Mouse (Mus musculus): ENCODE measurements around the gene Fadd. TPM values are rescaled to one million over a fixed set of nuclear protein-coding genes. Genes with fewer than 3 reads are reported as not detected.

Gene Fadd
- polyA plus RNA-seq, 1 experiment, result 10.3 TPM

DNA sequence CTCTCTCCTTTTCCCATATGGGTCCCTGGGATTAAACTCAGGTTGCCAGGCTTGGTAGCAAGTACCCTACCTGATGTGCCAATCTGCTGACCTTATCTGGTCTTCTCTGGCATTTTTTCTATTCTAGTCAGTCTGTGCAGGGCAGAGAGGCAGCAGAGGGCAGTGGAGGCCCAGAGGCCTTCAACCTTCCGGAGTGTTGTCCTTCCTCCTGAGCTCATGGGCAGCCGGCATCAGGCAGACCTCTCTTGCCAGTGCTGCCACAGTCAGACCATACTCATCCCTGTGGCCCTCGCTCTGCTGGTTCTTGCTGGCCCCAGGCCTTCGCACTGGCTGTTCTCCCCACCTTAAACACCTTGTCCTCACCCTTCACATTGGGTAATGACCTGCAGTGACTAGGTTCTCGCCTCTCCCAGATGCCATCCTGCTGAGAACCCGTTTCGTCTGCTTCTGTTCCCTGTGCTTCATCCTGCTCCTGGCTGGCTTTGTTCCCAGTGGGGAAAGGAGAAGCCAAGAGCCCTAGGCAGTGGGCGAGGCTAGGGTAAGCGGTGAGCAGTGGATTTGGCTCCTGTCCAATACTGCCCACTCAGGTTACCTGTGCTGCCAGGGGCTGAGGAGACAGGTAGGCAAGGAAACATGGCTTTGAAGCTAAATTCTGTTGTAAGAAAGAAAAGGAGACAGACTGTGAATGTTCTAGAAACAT lies 18.7 kb downstream of the Fadd start:
- Histone ChIP-seq H3K4me3 (ENCODE audit: insufficient read depth, poor library complexity, severe bottlenecking) (no peak overlapping the region), H3K79me2 (ENCODE audit: control insufficient read depth, insufficient read depth) (no peaks in the 10 kb centered on the region), H3K27me3 (ENCODE audit: control insufficient read depth, insufficient read depth, insufficient read length) (no peaks in the 10 kb centered on the region), H3K36me3 (ENCODE audit: control insufficient read depth, insufficient read depth) (no peaks in the 10 kb centered on the region), H3K79me3 (ENCODE audit: low read depth) (no peaks in the 10 kb centered on the region), H3ac (ENCODE audit: control insufficient read depth, insufficient read length, low read depth) (no peak overlapping the region)
- TF ChIP-seq USF1 (IDR thresholded peaks at IDR 0.05; ENCODE audit: low read depth) (no peak), CEBPB (IDR thresholded peaks at IDR 0.05; ENCODE audit: low read depth) (no peak), FOSL1 (IDR thresholded peaks at IDR 0.05; ENCODE audit: insufficient read depth, low read length, poor library complexity, severe bottlenecking) (no peak), MYOD1 (IDR thresholded peaks at IDR 0.05; ENCODE audit: control insufficient read depth, insufficient read length, low read depth) (no peak), MYOG (IDR thresholded peaks at IDR 0.05; ENCODE audit: control insufficient read depth, extremely low read depth, insufficient read length) (no peak), CTCF (IDR thresholded peaks at IDR 0.05; ENCODE audit: control insufficient read depth, insufficient read depth, insufficient read length) (no peak), MAX (IDR thresholded peaks at IDR 0.05) (no peak)

DNA sequence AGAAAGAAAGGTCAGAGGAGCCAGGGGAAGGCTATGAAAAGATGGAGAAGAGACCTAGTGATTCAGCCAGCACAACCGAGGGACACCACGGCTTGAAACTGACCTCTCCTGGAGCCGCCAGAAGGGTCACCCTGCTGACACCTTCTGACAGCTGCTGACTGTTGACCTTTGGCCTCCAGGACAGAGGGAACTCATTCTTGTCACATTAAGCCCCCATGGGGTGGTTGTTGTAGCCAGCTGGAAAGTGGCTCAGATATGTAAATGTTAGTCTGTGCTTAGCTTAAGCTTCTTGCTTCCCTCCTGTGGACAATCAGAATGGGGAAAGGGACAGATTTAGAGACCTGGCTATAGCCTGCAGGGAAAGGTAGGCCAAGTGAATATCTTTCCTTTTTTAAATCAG lies 20.2 kb downstream of the Fadd start:
- TF ChIP-seq USF1 (IDR thresholded peaks at IDR 0.05; ENCODE audit: low read depth) (no peak), MYOG (IDR thresholded peaks at IDR 0.05; ENCODE audit: control insufficient read depth, extremely low read depth, insufficient read length) (no peak), CEBPB (IDR thresholded peaks at IDR 0.05; ENCODE audit: low read depth) (no peak), FOSL1 (IDR thresholded peaks at IDR 0.05; ENCODE audit: insufficient read depth, low read length, poor library complexity, severe bottlenecking) (no peak), MAX (IDR thresholded peaks at IDR 0.05) (no peak), MYOD1 (IDR thresholded peaks at IDR 0.05; ENCODE audit: control insufficient read depth, insufficient read length, low read depth) (no peak), CTCF (IDR thresholded peaks at IDR 0.05; ENCODE audit: control insufficient read depth, insufficient read depth, insufficient read length) (no peak)
- Histone ChIP-seq H3K27me3 (ENCODE audit: control insufficient read depth, insufficient read depth, insufficient read length) (no peaks in the 10 kb centered on the region), H3K4me3 (ENCODE audit: insufficient read depth, poor library complexity, severe bottlenecking) (no peak overlapping the region), H3K36me3 (ENCODE audit: control insufficient read depth, insufficient read depth) (no peaks in the 10 kb centered on the region), H3K79me3 (ENCODE audit: low read depth) (no peaks in the 10 kb centered on the region), H3K79me2 (ENCODE audit: control insufficient read depth, insufficient read depth) (no peaks in the 10 kb centered on the region), H3ac (ENCODE audit: control insufficient read depth, insufficient read length, low read depth) (no peak overlapping the region)

DNA sequence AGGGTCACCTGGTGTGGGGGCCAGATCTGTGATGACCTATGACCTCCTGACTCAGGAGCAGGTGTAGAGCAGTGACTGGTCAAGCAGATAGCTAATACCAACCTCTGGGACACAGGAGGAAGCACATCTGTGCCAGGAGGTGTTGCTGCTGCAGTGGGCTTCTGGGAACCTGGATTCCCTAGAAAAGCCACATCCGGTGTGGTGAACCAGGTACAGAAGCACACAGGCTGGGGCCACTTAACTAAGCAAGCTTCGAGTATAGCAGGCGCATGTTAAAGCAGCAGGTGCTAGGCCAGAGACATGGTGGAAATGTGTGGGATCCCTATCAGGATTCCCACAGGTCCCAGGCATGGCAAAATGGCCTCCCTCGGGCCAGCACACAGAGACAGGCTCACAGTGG lies 21.7 kb downstream of the Fadd start:
- no peak for TF ChIP-seq CEBPB (IDR thresholded peaks at IDR 0.05; ENCODE audit: low read depth)
- no peak for TF ChIP-seq MYOD1 (IDR thresholded peaks at IDR 0.05; ENCODE audit: control insufficient read depth, insufficient read length, low read depth)
- no peak for TF ChIP-seq FOSL1 (IDR thresholded peaks at IDR 0.05; ENCODE audit: insufficient read depth, low read length, poor library complexity, severe bottlenecking)
- TF ChIP-seq MAX (IDR thresholded peaks at IDR 0.05), result no peak
- no peak for TF ChIP-seq CTCF (IDR thresholded peaks at IDR 0.05; ENCODE audit: control insufficient read depth, insufficient read depth, insufficient read length)
- no peak for TF ChIP-seq USF1 (IDR thresholded peaks at IDR 0.05; ENCODE audit: low read depth)
- no peak for TF ChIP-seq MYOG (IDR thresholded peaks at IDR 0.05; ENCODE audit: control insufficient read depth, extremely low read depth, insufficient read length)
- H3ac ChIP-seq (ENCODE audit: control insufficient read depth, insufficient read length, low read depth), result no peak overlapping the region
- H3K79me3 ChIP-seq (ENCODE audit: low read depth), result no peaks in the 10 kb centered on the region
- no peak overlapping the region for H3K4me3 ChIP-seq (ENCODE audit: insufficient read depth, poor library complexity, severe bottlenecking)
- no peaks in the 10 kb centered on the region for H3K36me3 ChIP-seq (ENCODE audit: control insufficient read depth, insufficient read depth)
- no peaks in the 10 kb centered on the region for H3K27me3 ChIP-seq (ENCODE audit: control insufficient read depth, insufficient read depth, insufficient read length)
- no peaks in the 10 kb centered on the region for H3K79me2 ChIP-seq (ENCODE audit: control insufficient read depth, insufficient read depth)

DNA sequence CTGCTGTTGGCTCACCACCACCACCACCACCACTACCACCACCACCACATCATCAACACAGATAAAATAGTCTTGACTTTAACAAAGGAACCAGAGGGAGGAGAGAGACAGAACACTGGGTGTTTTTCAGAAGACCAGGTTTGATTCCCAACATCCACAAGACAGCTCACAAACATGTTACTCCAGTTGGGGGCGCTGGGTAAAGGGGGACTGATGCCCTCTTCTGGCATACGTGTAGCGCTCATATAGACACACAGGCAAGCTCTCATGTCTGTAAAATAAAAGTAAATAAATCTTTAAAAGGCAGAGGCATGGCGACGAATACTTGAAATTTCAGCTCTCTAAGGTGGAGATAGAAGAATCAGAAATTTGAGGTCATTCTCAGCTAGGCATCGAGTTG lies 23.7 kb downstream of the Fadd start:
- Histone ChIP-seq H3K36me3 (ENCODE audit: control insufficient read depth, insufficient read depth) (no peaks in the 10 kb centered on the region), H3K27me3 (ENCODE audit: control insufficient read depth, insufficient read depth, insufficient read length) (no peaks in the 10 kb centered on the region), H3K4me3 (ENCODE audit: insufficient read depth, poor library complexity, severe bottlenecking) (no peak overlapping the region), H3ac (ENCODE audit: control insufficient read depth, insufficient read length, low read depth) (no peak overlapping the region), H3K79me3 (ENCODE audit: low read depth) (no peaks in the 10 kb centered on the region), H3K79me2 (ENCODE audit: control insufficient read depth, insufficient read depth) (no peaks in the 10 kb centered on the region)
- no peak for TF ChIP-seq MYOG (IDR thresholded peaks at IDR 0.05; ENCODE audit: control insufficient read depth, extremely low read depth, insufficient read length)
- TF ChIP-seq CTCF (IDR thresholded peaks at IDR 0.05; ENCODE audit: control insufficient read depth, insufficient read depth, insufficient read length), result no peak
- no peak for TF ChIP-seq FOSL1 (IDR thresholded peaks at IDR 0.05; ENCODE audit: insufficient read depth, low read length, poor library complexity, severe bottlenecking)
- no peak for TF ChIP-seq MAX (IDR thresholded peaks at IDR 0.05)
- no peak for TF ChIP-seq USF1 (IDR thresholded peaks at IDR 0.05; ENCODE audit: low read depth)
- no peak for TF ChIP-seq MYOD1 (IDR thresholded peaks at IDR 0.05; ENCODE audit: control insufficient read depth, insufficient read length, low read depth)
- TF ChIP-seq CEBPB (IDR thresholded peaks at IDR 0.05; ENCODE audit: low read depth), result no peak

DNA sequence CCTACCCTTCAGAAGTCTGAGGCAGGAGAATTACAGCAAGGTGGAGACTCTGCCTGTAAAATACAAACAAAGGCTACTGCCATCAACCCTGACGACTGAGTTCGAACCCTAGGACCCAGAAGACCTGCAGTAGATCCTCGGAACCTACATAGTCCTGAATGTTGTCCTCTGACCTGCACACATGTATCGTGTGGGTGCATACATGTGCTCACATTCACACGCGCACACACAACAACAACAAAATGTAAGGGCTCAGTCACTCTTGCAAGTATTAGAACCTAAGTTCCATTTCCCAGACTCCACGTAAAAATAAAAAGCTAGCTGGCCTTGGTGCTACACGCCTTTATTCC lies 28.2 kb downstream of the Fadd start:
- no peaks in the 10 kb centered on the region for H3K27me3 ChIP-seq (ENCODE audit: control insufficient read depth, insufficient read depth, insufficient read length)
- peaks cover 14% of the 10 kb centered on the region for H3K36me3 ChIP-seq (ENCODE audit: control insufficient read depth, insufficient read depth)
- peak overlapping the region; percentile 41 for H3ac ChIP-seq (ENCODE audit: control insufficient read depth, insufficient read length, low read depth)
- TF ChIP-seq CTCF (IDR thresholded peaks at IDR 0.05; ENCODE audit: control insufficient read depth, insufficient read depth, insufficient read length) (no peak), MAX (IDR thresholded peaks at IDR 0.05) (no peak), CEBPB (IDR thresholded peaks at IDR 0.05; ENCODE audit: low read depth) (no peak)
- H3K79me3 ChIP-seq (ENCODE audit: low read depth), result peaks cover 35% of the 10 kb centered on the region
- peak overlapping the region; percentile 55 for H3K4me3 ChIP-seq (ENCODE audit: insufficient read depth, poor library complexity, severe bottlenecking)
- H3K79me2 ChIP-seq (ENCODE audit: control insufficient read depth, insufficient read depth), result peaks cover 42% of the 10 kb centered on the region
